Mouse (Mus musculus) Patski (cell line): ENCODE measurements around the gene Susd6. TPM values are rescaled to one million over a fixed set of nuclear protein-coding genes. Genes with fewer than 3 reads are reported as not detected.

Experiments
- ATAC-seq: fragments of 100-300 bp; one replicate; pipeline ENCODE4 v1.8.0; 2021
- CTCF ChIA-PET: fragments of 350-600 bp; sonication (Branson Sonifier 250); formaldehyde crosslinking; loops from one replicate; lab custom pipeline; 2022; ENCODE audit warnings: inconsistent platforms; lab: Charles Lee
- POLR2A ChIA-PET: fragments of 350-600 bp; sonication (Branson Sonifier 250); formaldehyde crosslinking; loops from one replicate; lab custom pipeline; 2022; ENCODE audit warnings: antibody characterized with exemption, inconsistent platforms; lab: Charles Lee
- DNase-seq: peaks from one replicate; pipeline ENCODE4 v3.0.0-alpha.2; 2011; ENCODE audit warnings: low read depth, low spot score
- H3K27me3 ChIP-seq: fragments of 371-371 bp; one replicate; pipeline ENCODE4 v1.5.1; 2021
- CTCF ChIP-seq: fragments of 100-300 bp; IDR thresholded peaks from one replicate; pipeline ENCODE4 v1.5.1; 2021
- in situ Hi-C: fragments of 300-500 bp; cut with MboI; formaldehyde crosslinking; loops from 3 replicates; pipeline ENCODE4 v1.11.1; 2018; ENCODE audit warnings: low pct_unique_long_range_greater_than_20kb, mixed read lengths
- polyA plus RNA-seq: library from polyadenylated mRNA; unstranded; gene quantifications from one replicate; pipeline ENCODE4 v1.2.3, GENCODE M21; 2021

Gene Susd6
- polyA plus RNA-seq, 1 experiment from 2014 or later, result 86.2 TPM

DNA sequence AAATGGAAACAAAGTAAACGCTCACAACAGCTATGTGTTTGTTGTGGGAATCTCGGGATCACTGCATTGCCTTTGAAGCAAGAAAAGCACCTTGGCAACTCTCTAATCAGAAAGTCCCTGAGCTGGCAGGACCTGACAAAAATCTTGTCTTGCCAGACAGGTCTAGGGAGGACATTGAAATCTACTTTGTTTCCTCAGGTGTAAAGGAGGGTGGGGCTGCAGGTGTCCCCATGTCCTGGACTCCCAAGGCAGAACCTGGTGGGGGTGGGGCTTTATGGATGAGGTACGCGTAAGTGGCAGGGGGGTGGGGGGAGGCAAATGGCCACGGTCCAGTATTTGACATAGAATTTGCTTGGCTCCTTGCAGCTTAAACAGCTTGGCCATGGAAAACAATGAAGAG lies 133.3 kb downstream of the Susd6 start:
- POLR2A ChIA-PET, result no interaction called here
- H3K27me3 ChIP-seq, result no peaks in the 10 kb centered on the region
- in situ Hi-C loops, result no loop called here
- DNase-seq, result no peak
- CTCF ChIA-PET, result no interaction called here
- TF ChIP-seq CTCF, result no peak
- ATAC-seq, result no peak

DNA sequence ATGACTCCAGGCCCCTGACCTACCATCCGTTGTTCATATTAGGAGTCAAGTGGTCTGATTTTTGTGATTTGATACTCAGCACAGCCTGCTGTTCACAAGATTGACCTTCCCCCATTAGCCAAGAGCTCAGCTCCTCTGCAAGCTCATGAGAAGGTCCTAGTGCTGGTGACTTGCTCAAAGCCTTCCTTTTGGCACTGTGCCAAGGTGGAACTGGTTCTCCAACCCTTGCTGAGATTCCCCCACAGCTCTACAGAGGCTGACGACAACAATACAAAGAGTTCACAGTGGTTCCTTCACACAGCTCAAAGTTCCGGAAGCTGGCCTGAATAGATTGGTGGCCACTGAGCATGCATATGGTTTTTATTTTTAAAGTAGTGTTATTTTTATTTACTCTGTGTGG lies 133.9 kb downstream of the Susd6 start:
- DNase-seq (no peak), ATAC-seq (no peak)
- ChIA-PET POLR2A (no interaction called here), CTCF (no interaction called here)
- TF ChIP-seq CTCF, result no peak
- in situ Hi-C loops, result no loop called here
- H3K27me3 ChIP-seq, result no peaks in the 10 kb centered on the region

DNA sequence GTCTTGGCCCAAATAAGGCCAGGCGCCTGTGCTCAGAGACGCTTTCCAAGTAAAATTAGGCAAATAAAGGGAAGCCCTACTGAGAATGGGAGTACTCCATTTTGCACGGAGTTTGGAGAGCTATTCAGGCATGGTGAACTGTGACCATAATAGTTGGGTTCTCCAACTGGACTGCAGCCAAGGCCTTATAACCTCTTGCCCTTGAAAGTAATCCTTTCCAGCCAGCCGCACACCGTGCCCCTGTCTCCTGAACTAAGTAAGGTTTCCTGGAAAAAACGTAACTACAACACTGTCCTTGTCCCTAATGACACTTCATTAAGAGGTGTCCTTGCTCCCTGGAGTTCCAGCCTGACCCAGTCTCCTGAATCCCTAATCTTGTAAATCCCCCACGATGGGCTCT lies 135.6 kb downstream of the Susd6 start:
- POLR2A ChIA-PET, result interaction anchor here (0.6 kb wide), 1 partner anchor 289 kb away, joined by 3 read pairs; no protein-coding TSS in a partner anchor

DNA sequence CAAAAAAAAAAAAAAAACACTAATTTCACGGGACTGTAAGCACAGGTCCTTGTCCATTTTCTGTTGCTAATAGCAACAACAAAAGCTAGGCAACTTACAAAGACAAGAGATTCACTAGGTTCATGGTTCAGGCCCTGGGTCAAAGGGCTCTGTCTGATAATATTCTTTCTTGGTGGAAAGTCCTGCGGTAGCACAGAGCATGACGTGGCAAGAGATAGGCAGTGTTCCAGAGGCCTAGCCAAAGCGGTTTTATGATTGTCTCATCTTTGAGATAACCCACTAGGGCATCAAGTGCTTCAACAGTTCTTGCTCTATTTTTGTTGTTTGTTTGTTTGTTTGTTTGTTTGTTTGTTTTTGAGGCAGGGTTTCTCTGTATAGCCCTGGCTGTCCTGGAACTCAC lies 136.2 kb downstream of the Susd6 start:
- ATAC-seq, result no peak
- in situ Hi-C loops, result no loop called here
- no peak for TF ChIP-seq CTCF
- CTCF ChIA-PET, result no interaction called here
- no peak for DNase-seq
- H3K27me3 ChIP-seq, result no peaks in the 10 kb centered on the region
- POLR2A ChIA-PET, result interaction anchor here (0.6 kb wide), 1 partner anchor 57 kb away, joined by 3 read pairs; no protein-coding TSS in a partner anchor

More for the DNA sequence above, 135.6 kb downstream of the Susd6 start:
- CTCF ChIA-PET, result no interaction called here
- ATAC-seq (no peak), DNase-seq (no peak)
- no peak for TF ChIP-seq CTCF
- H3K27me3 ChIP-seq, result no peaks in the 10 kb centered on the region
- in situ Hi-C loops, result no loop called here

DNA sequence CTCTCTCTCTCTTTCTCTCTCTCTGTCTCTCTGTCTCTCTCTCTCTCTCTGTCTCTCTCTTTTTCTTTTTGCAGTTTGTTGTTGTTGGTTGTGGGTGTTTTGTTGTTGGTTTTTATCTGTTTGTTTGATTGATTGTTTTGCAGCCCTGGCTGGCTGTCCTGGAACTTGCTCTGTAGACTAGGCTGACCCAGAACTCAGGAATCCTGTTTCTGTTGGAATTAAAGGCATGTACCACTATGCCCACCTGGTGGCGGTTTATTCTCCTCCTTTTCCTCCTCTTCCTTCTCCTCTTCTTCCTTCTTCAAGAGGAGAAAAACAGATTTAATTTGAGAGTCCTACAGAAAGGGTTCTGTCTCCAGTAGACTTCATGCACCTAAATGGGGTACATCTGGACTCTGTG lies 137.2 kb downstream of the Susd6 start:
- POLR2A ChIA-PET, result no interaction called here
- DNase-seq, result no peak
- CTCF ChIA-PET, result no interaction called here
- no peak for ATAC-seq
- H3K27me3 ChIP-seq, result no peaks in the 10 kb centered on the region
- TF ChIP-seq CTCF, result no peak
- in situ Hi-C loops, result no loop called here

DNA sequence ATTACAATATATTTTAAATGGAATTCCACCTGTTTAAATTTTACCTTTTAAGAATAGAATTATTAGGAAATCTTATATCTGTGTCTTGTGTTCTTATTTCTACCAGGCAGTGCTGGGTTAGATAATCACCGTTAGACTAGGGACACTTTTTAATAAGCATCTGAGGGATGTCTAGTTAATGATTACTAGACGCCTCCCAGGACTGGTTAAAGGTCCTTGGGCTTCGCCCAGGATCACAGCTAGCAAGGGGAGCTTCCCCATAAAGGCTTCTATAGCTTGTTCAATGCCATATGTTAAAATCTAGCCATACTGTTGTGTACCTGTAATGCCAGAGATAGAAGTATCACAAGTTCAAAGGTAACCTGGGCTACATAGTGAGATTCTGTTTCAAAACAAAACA lies 138.6 kb downstream of the Susd6 start:
- DNase-seq (no peak), ATAC-seq (no peak)
- ChIA-PET POLR2A (interaction anchor here (0.7 kb wide), 1 partner anchor 11 kb away, joined by 3 read pairs; no protein-coding TSS in a partner anchor), CTCF (no interaction called here)
- in situ Hi-C loops, result no loop called here
- no peak for TF ChIP-seq CTCF
- H3K27me3 ChIP-seq, result no peaks in the 10 kb centered on the region

DNA sequence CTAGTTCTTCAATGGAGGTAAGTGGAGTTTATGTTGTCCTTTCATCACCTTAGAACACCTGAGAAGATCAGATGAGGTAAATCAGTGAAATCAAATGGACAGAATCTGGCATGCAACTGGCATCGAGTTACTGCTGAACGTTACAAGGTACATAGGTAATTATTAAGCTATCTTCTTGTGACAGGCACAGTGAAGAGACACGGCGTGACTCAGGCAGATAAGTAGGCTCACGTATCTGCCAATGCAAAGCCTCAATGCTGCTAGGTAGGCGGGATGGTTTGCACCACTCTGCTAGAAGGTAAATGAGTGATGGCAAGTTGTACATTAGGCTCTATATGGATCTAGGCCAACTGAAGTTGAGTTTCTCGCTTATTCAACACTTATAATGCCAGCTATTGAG lies 139.8 kb downstream of the Susd6 start:
- ChIA-PET CTCF (no interaction called here), POLR2A (no interaction called here)
- no peak for TF ChIP-seq CTCF
- DNase-seq (no peak), ATAC-seq (no peak)
- in situ Hi-C loops, result no loop called here
- H3K27me3 ChIP-seq, result no peaks in the 10 kb centered on the region

Other genes starting within 250 kb of the Susd6 start
- 30.9 TPM for gene Slc39a9, start 146.6 kb upstream of the Susd6 start, polyA plus RNA-seq
- 183 TPM for gene Erh, start 146.2 kb upstream of the Susd6 start, polyA plus RNA-seq
- not detected for gene Plekhd1, start 97.9 kb upstream of the Susd6 start, polyA plus RNA-seq
- 0.28 TPM for gene Ccdc177, start 29.8 kb upstream of the Susd6 start, polyA plus RNA-seq
- 435 TPM for gene Srsf5, start 155.0 kb downstream of the Susd6 start, polyA plus RNA-seq
- 0.15 TPM for gene Slc10a1, start 178.2 kb downstream of the Susd6 start, polyA plus RNA-seq
- gene Smoc1, start 236.3 kb downstream of the Susd6 start, polyA plus RNA-seq, result 0.12 TPM